Mouse (Mus musculus) liver, embryonic 14.5 days (tissue): ENCODE results near the gene Ppp2r5d.

Experiments used
- CTCF ChIP-seq: IDR thresholded peaks from 2 replicates; pipeline ENCODE4 v1.5.1; 2016; ENCODE audit warnings: antibody characterized with exemption, low read depth, control low read depth
- EP300 ChIP-seq: IDR thresholded peaks from 2 replicates; pipeline ENCODE4 v1.6.1; 2016; ENCODE audit warnings: antibody characterized with exemption, low read depth

DNA sequence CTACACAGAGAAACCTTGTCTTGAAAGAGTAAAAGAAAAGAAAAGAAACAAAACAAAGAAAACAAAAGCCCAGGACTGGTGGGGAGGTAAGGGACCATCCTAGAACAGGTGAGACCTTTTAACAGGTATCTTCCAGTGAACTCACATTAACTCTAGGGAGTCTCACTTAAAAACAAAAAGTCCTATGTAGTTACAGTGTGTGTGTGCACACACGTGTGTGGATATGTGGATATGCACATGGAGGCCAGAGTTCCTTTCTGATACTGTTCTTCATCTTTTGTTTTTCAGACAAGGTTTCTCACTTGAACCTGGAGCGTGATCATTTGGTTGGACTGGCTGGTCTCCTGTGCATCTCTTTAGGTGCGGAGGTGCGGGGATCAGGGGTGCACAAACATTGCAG, 45.7 kb upstream of the Ppp2r5d start:
- TF ChIP-seq CTCF (no peak), EP300 (no peak)
